Mouse (Mus musculus) heart, adult 2 months (tissue): ENCODE results near the gene Trpm2. TPM values are rescaled to one million over a fixed set of nuclear protein-coding genes. Genes with fewer than 3 reads are reported as not detected.
A peak's percentile ranks its signal among the peaks of the same experiment; 100 is the strongest.

ENCODE experiments used
- DNase-seq, 2 experiments: peaks; one replicate each; pipeline ENCODE4 v3.0.0; 2021
- H3K27ac ChIP-seq: fragments of 200-600 bp; 2 replicates; pipeline ENCODE4 v1.8.1; 2022
- H3K27me3 ChIP-seq: fragments of 200-500 bp; 2 replicates; pipeline ENCODE4 v1.6.1; 2012; ENCODE audit warnings: mild to moderate bottlenecking, low read length, inconsistent platforms, mixed read lengths; ENCODE audit not compliant: control insufficient read depth, insufficient read depth
- H3K36me3 ChIP-seq: fragments of 200-500 bp; 2 replicates; pipeline ENCODE4 v1.6.1; 2012; ENCODE audit warnings: low read length, inconsistent platforms; ENCODE audit not compliant: control insufficient read depth, insufficient read depth
- H3K4me1 ChIP-seq: fragments of 200-500 bp; 2 replicates; pipeline ENCODE4 v1.6.1; 2011; ENCODE audit warnings: low read length; ENCODE audit not compliant: control insufficient read depth, insufficient read depth
- H3K4me3 ChIP-seq: fragments of 200-600 bp; 2 replicates; pipeline ENCODE4 v1.8.1; 2022
- H3K79me2 ChIP-seq: fragments of 200-500 bp; replicated peaks from 2 replicates; pipeline ENCODE4 v1.6.1; 2012; ENCODE audit warnings: mild to moderate bottlenecking, inconsistent platforms, low read length, moderate library complexity, mixed read lengths; ENCODE audit not compliant: control insufficient read depth, insufficient read depth
- H3K9ac ChIP-seq: fragments of 200-500 bp; 2 replicates; pipeline ENCODE4 v1.6.1; 2012; ENCODE audit warnings: low read depth, mild to moderate bottlenecking, control low read depth, inconsistent platforms, low read length, mixed read lengths
- CTCF ChIP-seq: fragments of 200-600 bp; IDR thresholded peaks from 2 replicates; pipeline ENCODE4 v1.8.1; 2022; ENCODE audit warnings: antibody characterized with exemption, mild to moderate bottlenecking, moderate library complexity
- EP300 ChIP-seq: fragments of 200-500 bp; IDR thresholded peaks from 2 replicates; pipeline ENCODE4 v1.6.1; 2011; ENCODE audit warnings: low read depth, low read length, control low read depth; ENCODE audit not compliant: insufficient read depth
- POLR2A ChIP-seq: fragments of 200-500 bp; IDR thresholded peaks from 2 replicates; pipeline ENCODE4 v1.6.1; 2011; ENCODE audit warnings: mild to moderate bottlenecking, low read depth, low read length, control low read depth; ENCODE audit not compliant: insufficient read depth
- WGBS: fragments of 180-500 bp; shearing (Covaris S2); methylation state at CpG from one replicate; pipeline ENCODE4 v1.1.7; 2018; 5-methylcytosine and 5-hydroxymethylcytosine counted together
- intact Hi-C: fragments of 180-260 bp; cut with DNase I; formaldehyde crosslinking; loops from one replicate; pipeline ENCODE4 v1.15.1; 2025
- polyA plus RNA-seq: library from polyadenylated mRNA; depleted of rRNA; stranded (reverse); fragments of >200 nt; gene quantifications from 2 replicates; pipeline ENCODE4 v1.2.3, GENCODE M21; 2012
- total RNA-seq, 2 experiments: library from RNA; stranded (reverse); gene quantifications; 2 replicates each; pipeline ENCODE4 v1.2.3; 2021

The Trpm2 gene
- total and polyA plus RNA-seq, 3 experiments = 0.55 to 0.78 (median 0.75) TPM

- H3K9ac ChIP-seq = no peak overlapping the region
- no peak for TF ChIP-seq POLR2A
- TF ChIP-seq EP300 = no peak
- no peak for TF ChIP-seq CTCF
- H3K36me3 ChIP-seq = no peaks in the 10 kb centered on the region
- intact Hi-C loops = no loop called here
- no peaks in the 10 kb centered on the region for H3K27me3 ChIP-seq
- WGBS = 6% methylated on average over 35 of the region's 35 CpGs
- no peaks in the 10 kb centered on the region for H3K79me2 ChIP-seq
- H3K4me1 ChIP-seq = peaks cover 1% of the 10 kb centered on the region; the same call in 1 of the 2 replicates
- peak overlapping the region; percentile 36; the same call in 1 of the 2 replicates for H3K4me3 ChIP-seq
- no peak overlapping the region for H3K27ac ChIP-seq
- DNase-seq = peak in 1 of 2 experiments; percentile 17
Observed at GRCm38 (mm10) chr10:77902894-77903715, 67.3 kb downstream of the Trpm2 start.

GRCm38 (mm10) chr10:77902211-77902893, 68.0 kb downstream of the Trpm2 start, which contains the start of gene Lrrc3:
Gene Lrrc3, minus strand, starts transcription at chr10:77902536.
- under 1% methylated on average over 41 of the region's 46 CpGs for whole genome bisulfite sequencing
- peak within 1 kb of the TSS; percentile 43 for H3K9ac ChIP-seq
- H3K79me2 ChIP-seq = no peaks in the 10 kb centered on the region
- TF ChIP-seq CTCF (peak; percentile 47), POLR2A (no peak)
- DNase-seq = peak; percentile 38 to 46
- H3K27me3 ChIP-seq = no peaks in the 10 kb centered on the region
- H3K4me3 ChIP-seq = peak within 1 kb of the TSS; percentile 62
- H3K27ac ChIP-seq = no peak within 1 kb of the TSS; the same call in 1 of the 2 replicates
- no peaks in the 10 kb centered on the region for H3K36me3 ChIP-seq
- H3K4me1 ChIP-seq = peaks cover 1% of the 10 kb centered on the region; the same call in 1 of the 2 replicates
- intact Hi-C loops = no loop called here

DNA sequence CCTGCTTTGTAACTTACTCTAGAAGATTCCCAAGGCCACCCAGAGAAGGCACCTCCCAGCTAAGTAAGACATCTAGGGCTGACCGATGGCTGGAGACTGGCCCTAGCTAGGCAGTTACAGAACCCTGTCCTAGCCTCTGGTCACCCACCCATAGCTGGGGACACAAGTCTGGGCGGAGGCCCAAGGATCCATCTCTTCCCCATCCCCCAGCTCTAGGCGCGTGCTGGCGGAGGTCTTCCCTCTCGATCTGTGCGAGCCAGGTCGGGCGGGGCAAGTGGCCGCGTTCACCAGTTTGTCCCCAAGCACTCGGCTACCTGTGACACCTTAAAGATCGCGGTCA, 68.5 kb downstream of the Trpm2 start:
- intact Hi-C loops = no loop called here
- WGBS = 5% methylated on average over 14 of the region's 14 CpGs
- Histone ChIP-seq H3K9ac (peak overlapping the region; percentile 43), H3K4me3 (peak overlapping the region; percentile 62), H3K4me1 (peaks cover 1% of the 10 kb centered on the region; the same call in 1 of the 2 replicates), H3K27ac (no peak overlapping the region; the same call in 1 of the 2 replicates), H3K36me3 (no peaks in the 10 kb centered on the region), H3K79me2 (no peaks in the 10 kb centered on the region), H3K27me3 (no peaks in the 10 kb centered on the region)
- peak in 1 of 2 experiments; percentile 26 for DNase-seq
- TF ChIP-seq CTCF (no peak), EP300 (no peak), POLR2A (no peak)

GRCm38 (mm10) chr10:77900903-77901818, 69.2 kb downstream of the Trpm2 start:
- Histone ChIP-seq H3K36me3 (no peaks in the 10 kb centered on the region), H3K79me2 (no peaks in the 10 kb centered on the region), H3K27me3 (no peaks in the 10 kb centered on the region), H3K4me3 (no peak overlapping the region), H3K4me1 (peaks cover 1% of the 10 kb centered on the region; the same call in 1 of the 2 replicates), H3K27ac (no peak overlapping the region), H3K9ac (no peak overlapping the region)
- WGBS = 80% methylated on average over 27 of the region's 27 CpGs
- DNase-seq = no peak
- TF ChIP-seq EP300 = no peak
- no peak for TF ChIP-seq POLR2A
- no peak for TF ChIP-seq CTCF
- intact Hi-C loops = no loop called here

GRCm38 (mm10) chr10:77900126-77900525, 70.2 kb downstream of the Trpm2 start:
- no peaks in the 10 kb centered on the region for H3K36me3 ChIP-seq
- H3K4me1 ChIP-seq = peaks cover 1% of the 10 kb centered on the region; the same call in 1 of the 2 replicates
- no peak overlapping the region for H3K27ac ChIP-seq
- H3K4me3 ChIP-seq = no peak overlapping the region
- 80% methylated on average over 7 of the region's 7 CpGs for WGBS
- H3K9ac ChIP-seq = no peak overlapping the region
- H3K79me2 ChIP-seq = no peaks in the 10 kb centered on the region
- TF ChIP-seq POLR2A (no peak), CTCF (no peak), EP300 (no peak)
- intact Hi-C loops = no loop called here
- DNase-seq = no peak
- H3K27me3 ChIP-seq = no peaks in the 10 kb centered on the region
